Mouse (Mus musculus) megakaryocyte, embryonic 14.5 days (primary cell): ENCODE data around the gene Plekha5.

ENCODE experiments used
- FLI1 ChIP-seq: IDR thresholded peaks from 2 replicates; pipeline ENCODE4 v1.6.1; 2012; ENCODE audit warnings: low read length, inconsistent platforms, mixed read lengths
- GATA1 ChIP-seq: IDR thresholded peaks from 3 replicates; pipeline ENCODE4 v1.6.1; 2012; ENCODE audit warnings: mixed read lengths, low read length, inconsistent platforms, borderline replicate concordance

GRCm38 (mm10) chr6:140636290-140636689, 212.4 kb downstream of the Plekha5 start:
- TF ChIP-seq GATA1 = no peak
- TF ChIP-seq FLI1 = no peak
